Mouse (Mus musculus): Measurements from ENCODE around the gene Adprhl1. TPM values are rescaled to one million over a fixed set of nuclear protein-coding genes. Genes with fewer than 3 reads are reported as not detected.

Adprhl1 gene
- polyA plus RNA-seq, 1 experiment from 2014 or later, result 0.48 TPM

- Histone ChIP-seq H3K4me1 (no peaks in the 10 kb centered on the region), H3K27ac (no peak overlapping the region), H3K4me2 (no peak overlapping the region), H3K9me3 (replicated peaks) (no peaks in the 10 kb centered on the region), H3K36me3 (no peaks in the 10 kb centered on the region), H3K27me3 (peaks cover 7% of the 10 kb centered on the region; the same call in 1 of the 2 replicates), H3K4me3 (replicated peaks) (no peak overlapping the region), H3K9ac (no peak overlapping the region)
- WGBS, result 55% methylated on average over 3 of the region's 3 CpGs
- no peak for ATAC-seq (replicated peaks; ENCODE audit: low FRiP score)
These were observed 26.8 kb downstream of the Adprhl1 start for GRCm38 (mm10) chr8:13227184-13227583.

- no peak overlapping the region for H3K9ac ChIP-seq
- H3K4me1 ChIP-seq, result no peaks in the 10 kb centered on the region
- no peak overlapping the region for H3K4me3 ChIP-seq (replicated peaks)
- 64% methylated on average over 6 of the region's 6 CpGs for WGBS
- H3K4me2 ChIP-seq, result no peak overlapping the region
- no peak for ATAC-seq (replicated peaks; ENCODE audit: low FRiP score)
- no peaks in the 10 kb centered on the region for H3K36me3 ChIP-seq
- no peaks in the 10 kb centered on the region for H3K9me3 ChIP-seq (replicated peaks)
- H3K27me3 ChIP-seq, result peaks cover 7% of the 10 kb centered on the region; the same call in 1 of the 2 replicates
- no peak overlapping the region for H3K27ac ChIP-seq
These were observed 27.7 kb downstream of the Adprhl1 start for GRCm38 (mm10) chr8:13226288-13226687.

GRCm38 (mm10) chr8:13224426-13224825, 29.5 kb downstream of the Adprhl1 start:
- no peaks in the 10 kb centered on the region for H3K9me3 ChIP-seq (replicated peaks)
- no peak overlapping the region for H3K4me2 ChIP-seq
- WGBS, result 80% methylated on average over 9 of the region's 9 CpGs
- no peak for ATAC-seq (replicated peaks; ENCODE audit: low FRiP score)
- H3K4me1 ChIP-seq, result no peaks in the 10 kb centered on the region
- peaks cover 2% of the 10 kb centered on the region; the same call in 1 of the 2 replicates for H3K27me3 ChIP-seq
- no peaks in the 10 kb centered on the region for H3K36me3 ChIP-seq
- H3K9ac ChIP-seq, result no peak overlapping the region
- H3K4me3 ChIP-seq (replicated peaks), result no peak overlapping the region
- H3K27ac ChIP-seq, result no peak overlapping the region

- H3K4me2 ChIP-seq, result no peak overlapping the region
- ATAC-seq (replicated peaks; ENCODE audit: low FRiP score), result no peak
- H3K4me1 ChIP-seq, result peaks cover 7% of the 10 kb centered on the region
- H3K27me3 ChIP-seq, result no peaks in the 10 kb centered on the region
- H3K36me3 ChIP-seq, result no peaks in the 10 kb centered on the region
- H3K4me3 ChIP-seq (replicated peaks), result no peak overlapping the region
- H3K9me3 ChIP-seq (replicated peaks), result no peaks in the 10 kb centered on the region
- H3K9ac ChIP-seq, result no peak overlapping the region
- H3K27ac ChIP-seq, result no peak overlapping the region
- WGBS, result 70% methylated on average over 4 of the region's 4 CpGs
These were observed 35.5 kb downstream of the Adprhl1 start for GRCm38 (mm10) chr8:13218441-13218840.

GRCm38 (mm10) chr8:13217986-13218385, 36.0 kb downstream of the Adprhl1 start:
- peaks cover 12% of the 10 kb centered on the region for H3K4me1 ChIP-seq
- no peak overlapping the region for H3K4me3 ChIP-seq (replicated peaks)
- no peak overlapping the region for H3K4me2 ChIP-seq
- no peaks in the 10 kb centered on the region for H3K27me3 ChIP-seq
- no peaks in the 10 kb centered on the region for H3K9me3 ChIP-seq (replicated peaks)
- no peak overlapping the region for H3K27ac ChIP-seq
- H3K9ac ChIP-seq, result no peak overlapping the region
- no peak for ATAC-seq (replicated peaks; ENCODE audit: low FRiP score)
- no peaks in the 10 kb centered on the region for H3K36me3 ChIP-seq

- no peak for ATAC-seq (replicated peaks; ENCODE audit: low FRiP score)
- Histone ChIP-seq H3K36me3 (no peaks in the 10 kb centered on the region), H3K9me3 (replicated peaks) (no peaks in the 10 kb centered on the region), H3K27ac (no peak overlapping the region), H3K4me1 (peaks cover 12% of the 10 kb centered on the region), H3K27me3 (no peaks in the 10 kb centered on the region), H3K4me3 (replicated peaks) (no peak overlapping the region), H3K4me2 (no peak overlapping the region), H3K9ac (no peak overlapping the region)
- 25% methylated on average over 5 of the region's 5 CpGs for WGBS
These were observed 36.9 kb downstream of the Adprhl1 start for GRCm38 (mm10) chr8:13217093-13217492.

GRCm38 (mm10) chr8:13216386-13216785, 37.6 kb downstream of the Adprhl1 start:
- no peak overlapping the region for H3K27ac ChIP-seq
- H3K27me3 ChIP-seq, result no peaks in the 10 kb centered on the region
- H3K4me2 ChIP-seq, result no peak overlapping the region
- H3K9me3 ChIP-seq (replicated peaks), result no peaks in the 10 kb centered on the region
- H3K9ac ChIP-seq, result no peak overlapping the region
- WGBS, result 67% methylated on average over 8 of the region's 8 CpGs
- no peak for ATAC-seq (replicated peaks; ENCODE audit: low FRiP score)
- H3K4me1 ChIP-seq, result peaks cover 12% of the 10 kb centered on the region
- no peak overlapping the region for H3K4me3 ChIP-seq (replicated peaks)
- no peaks in the 10 kb centered on the region for H3K36me3 ChIP-seq

- Histone ChIP-seq H3K4me2 (peak overlapping the region; percentile 46), H3K9me3 (replicated peaks) (no peaks in the 10 kb centered on the region), H3K4me3 (replicated peaks) (no peak overlapping the region), H3K9ac (no peak overlapping the region), H3K36me3 (no peaks in the 10 kb centered on the region), H3K27me3 (no peaks in the 10 kb centered on the region), H3K4me1 (peaks cover 12% of the 10 kb centered on the region), H3K27ac (no peak overlapping the region)
- peak; percentile 77 for ATAC-seq (replicated peaks; ENCODE audit: low FRiP score)
- WGBS, result 18% methylated on average over 10 of the region's 10 CpGs
These were observed 40.3 kb downstream of the Adprhl1 start for GRCm38 (mm10) chr8:13213479-13214268.

GRCm38 (mm10) chr8:13209770-13210169, 44.2 kb downstream of the Adprhl1 start:
- 68% methylated on average over 1 of the region's 1 CpGs for WGBS
- Histone ChIP-seq H3K9me3 (replicated peaks) (no peaks in the 10 kb centered on the region), H3K27ac (no peak overlapping the region), H3K9ac (no peak overlapping the region), H3K36me3 (no peaks in the 10 kb centered on the region), H3K4me3 (replicated peaks) (no peak overlapping the region), H3K4me2 (no peak overlapping the region), H3K4me1 (peaks cover 12% of the 10 kb centered on the region), H3K27me3 (0 out of 2 replicates have a peak, but pooled peaks cover 4% of the 10 kb centered on the region)
- ATAC-seq (replicated peaks; ENCODE audit: low FRiP score), result no peak

GRCm38 (mm10) chr8:13208627-13209355, 45.2 kb downstream of the Adprhl1 start:
- ATAC-seq (replicated peaks; ENCODE audit: low FRiP score), result no peak
- H3K9me3 ChIP-seq (replicated peaks), result no peaks in the 10 kb centered on the region
- H3K36me3 ChIP-seq, result no peaks in the 10 kb centered on the region
- no peak overlapping the region for H3K4me3 ChIP-seq (replicated peaks)
- H3K4me1 ChIP-seq, result peaks cover 8% of the 10 kb centered on the region
- H3K27ac ChIP-seq, result no peak overlapping the region
- WGBS, result 42% methylated on average over 6 of the region's 6 CpGs
- H3K4me2 ChIP-seq, result no peak overlapping the region
- no peak overlapping the region for H3K9ac ChIP-seq
- H3K27me3 ChIP-seq, result 0 out of 2 replicates have a peak, but pooled peaks cover 4% of the 10 kb centered on the region

- Histone ChIP-seq H3K36me3 (no peaks in the 10 kb centered on the region), H3K27me3 (peaks cover 22% of the 10 kb centered on the region), H3K27ac (no peak overlapping the region), H3K4me3 (replicated peaks) (no peak overlapping the region), H3K9me3 (replicated peaks) (no peaks in the 10 kb centered on the region), H3K4me1 (peaks cover 2% of the 10 kb centered on the region; the same call in 1 of the 2 replicates), H3K4me2 (no peak overlapping the region), H3K9ac (no peak overlapping the region)
- WGBS, result 34% methylated on average over 5 of the region's 5 CpGs
- ATAC-seq (replicated peaks; ENCODE audit: low FRiP score), result no peak
These were observed 47.7 kb downstream of the Adprhl1 start for GRCm38 (mm10) chr8:13206290-13206689.

GRCm38 (mm10) chr8:13205311-13205710, 48.7 kb downstream of the Adprhl1 start:
- WGBS, result 76% methylated on average over 5 of the region's 5 CpGs

More at GRCm38 (mm10) chr8:13205311-13205710, 48.7 kb downstream of the Adprhl1 start:
- Histone ChIP-seq H3K9me3 (replicated peaks) (no peaks in the 10 kb centered on the region), H3K27ac (no peak overlapping the region), H3K4me3 (replicated peaks) (no peak overlapping the region), H3K4me2 (no peak overlapping the region), H3K4me1 (peaks cover 9% of the 10 kb centered on the region), H3K27me3 (peaks cover 31% of the 10 kb centered on the region), H3K9ac (no peak overlapping the region), H3K36me3 (no peaks in the 10 kb centered on the region)
- ATAC-seq (replicated peaks; ENCODE audit: low FRiP score), result no peak

Data from kidney, embryonic 15.5 days (tissue).